Mouse (Mus musculus) ES-Bruce4 (cell line): ENCODE measurements at regions not wholly inside any gene's neighbourhood (a gene's known extent, or its start where the extent isn't known, plus 50 kb on each side); places are given as distances from the start of the nearest gene placed in this dataset.

Experiments
- CTCF ChIP-seq: IDR thresholded peaks from one replicate; pipeline ENCODE4 v1.8.1; 2011; ENCODE audit warnings: low read depth, low read length
- EP300 ChIP-seq: IDR thresholded peaks from 2 replicates; pipeline ENCODE4 v1.6.1; 2011; ENCODE audit warnings: low read depth, low read length; ENCODE audit not compliant: insufficient read depth
- POLR2A ChIP-seq: IDR thresholded peaks from one replicate; pipeline ENCODE4 v1.8.1; 2011; ENCODE audit warnings: low read length; ENCODE audit not compliant: insufficient read depth

GRCm38 (mm10) chr1:31612944-31613343, 390.3 kb downstream of the Pih1d3 start:
- no peak for TF ChIP-seq CTCF
- no peak for TF ChIP-seq POLR2A
- no peak for TF ChIP-seq EP300
